Mouse (Mus musculus) heart, adult 11 months (tissue): ENCODE data around the gene Slc16a4.

Experiments used
- DNase-seq: peaks from one replicate; pipeline ENCODE4 v3.0.0; 2022

The Slc16a4 gene

GRCm38 (mm10) chr3:107290764-107291381 is at the start of gene Slc16a4:
Slc16a4 (plus strand) TSS chr3:107291230.
- peak; percentile 91 for DNase-seq

GRCm38 (mm10) chr3:107241389-107242094 is 49.5 kb upstream of the Slc16a4 start:
- no peak for DNase-seq

GRCm38 (mm10) chr3:107246876-107247275 is 44.2 kb upstream of the Slc16a4 start:
- DNase-seq: no peak

GRCm38 (mm10) chr3:107249042-107249441 is 42.0 kb upstream of the Slc16a4 start:
- no peak for DNase-seq

GRCm38 (mm10) chr3:107250320-107250719 is 40.7 kb upstream of the Slc16a4 start:
- DNase-seq: no peak

GRCm38 (mm10) chr3:107252035-107252434 is 39.0 kb upstream of the Slc16a4 start:
- DNase-seq: peak; percentile 98

GRCm38 (mm10) chr3:107253925-107254324 is 37.1 kb upstream of the Slc16a4 start:
- DNase-seq: no peak

GRCm38 (mm10) chr3:107255992-107256391 is 35.0 kb upstream of the Slc16a4 start:
- DNase-seq: peak; percentile 76

GRCm38 (mm10) chr3:107256724-107257123 is 34.3 kb upstream of the Slc16a4 start:
- peak; percentile 88 for DNase-seq

- DNase-seq: no peak
These were observed 33.1 kb upstream of the Slc16a4 start for GRCm38 (mm10) chr3:107257924-107258323.

- peak; percentile 95 for DNase-seq
These were observed 29.8 kb upstream of the Slc16a4 start for GRCm38 (mm10) chr3:107260956-107261850.

- peak; percentile 92 for DNase-seq
These were observed 29.2 kb upstream of the Slc16a4 start for GRCm38 (mm10) chr3:107261851-107262165.

GRCm38 (mm10) chr3:107266814-107267345 is 24.1 kb upstream of the Slc16a4 start:
- DNase-seq: no peak

GRCm38 (mm10) chr3:107272433-107272832 is 18.6 kb upstream of the Slc16a4 start:
- no peak for DNase-seq

- DNase-seq: peak; percentile 94
These were observed 17.2 kb upstream of the Slc16a4 start for GRCm38 (mm10) chr3:107273820-107274219.

- DNase-seq: peak; percentile 92
These were observed 15.7 kb upstream of the Slc16a4 start for GRCm38 (mm10) chr3:107275351-107275750.

- no peak for DNase-seq
These were observed 15.0 kb upstream of the Slc16a4 start for GRCm38 (mm10) chr3:107275996-107276395.

GRCm38 (mm10) chr3:107276626-107277025 is 14.4 kb upstream of the Slc16a4 start:
- no peak for DNase-seq

GRCm38 (mm10) chr3:107278479-107279269 is 12.4 kb upstream of the Slc16a4 start, which contains the start of gene Lamtor5:
Lamtor5 (plus strand) TSS chr3:107278858.
- peak; percentile 99 for DNase-seq

- DNase-seq: peak; percentile 72
These were observed 4.9 kb upstream of the Slc16a4 start for GRCm38 (mm10) chr3:107286123-107286522.

GRCm38 (mm10) chr3:107287346-107287745 is 3.7 kb upstream of the Slc16a4 start:
- peak; percentile 64 for DNase-seq

- peak; percentile 82 for DNase-seq
These were observed 4.8 kb downstream of the Slc16a4 start for GRCm38 (mm10) chr3:107295672-107296360.
